Mouse (Mus musculus) midbrain, postnatal 0 days (tissue): Measurements from ENCODE around the gene Stim2. TPM values are rescaled to one million over a fixed set of nuclear protein-coding genes. Genes with fewer than 3 reads are reported as not detected.

Source experiments
- ATAC-seq: fragments of 200-750 bp; cut with Nextera tagmentation; 2 replicates; pipeline ENCODE4 v1.8.0; 2017; ENCODE audit warnings: moderate number of reproducible peaks, mild to moderate bottlenecking, moderate TSS enrichment, moderate library complexity; ENCODE audit not compliant: low FRiP score
- DNase-seq: peaks from one replicate; pipeline ENCODE4 v3.0.0-alpha.2; 2015; ENCODE audit warnings: low spot score
- H3K27ac ChIP-seq: fragments of 300-500 bp; sonication (generic); 2 replicates; pipeline ENCODE4 v1.5.1; 2014; ENCODE audit warnings: low read depth, mild to moderate bottlenecking, low read length, mixed read lengths
- H3K27me3 ChIP-seq: fragments of 300-500 bp; sonication (generic); 2 replicates; pipeline ENCODE4 v1.6.1; 2014; ENCODE audit warnings: low read length, control low read depth, mixed read lengths; ENCODE audit not compliant: insufficient read depth
- H3K36me3 ChIP-seq: fragments of 300-500 bp; sonication (generic); 2 replicates; pipeline ENCODE4 v1.6.1; 2014; ENCODE audit warnings: low read length, control low read depth, mixed read lengths; ENCODE audit not compliant: insufficient read depth
- H3K4me1 ChIP-seq: fragments of 300-500 bp; sonication (generic); 2 replicates; pipeline ENCODE4 v1.6.1; 2014; ENCODE audit warnings: mild to moderate bottlenecking, control low read depth, antibody characterized with exemption, low read length, mixed read lengths; ENCODE audit not compliant: insufficient read depth
- H3K4me2 ChIP-seq: fragments of 300-500 bp; sonication (generic); 2 replicates; pipeline ENCODE4 v1.6.1; 2014; ENCODE audit warnings: low read depth, mild to moderate bottlenecking, low read length, mixed read lengths; ENCODE audit not compliant: poor library complexity, severe bottlenecking
- H3K4me3 ChIP-seq: fragments of 300-500 bp; sonication (generic); 2 replicates; pipeline ENCODE4 v1.5.1; 2014; ENCODE audit warnings: low read depth, mild to moderate bottlenecking, low read length, moderate library complexity
- H3K9ac ChIP-seq: fragments of 300-500 bp; sonication (generic); replicated peaks from 2 replicates; pipeline ENCODE4 v1.6.1; 2014; ENCODE audit warnings: mild to moderate bottlenecking, low read length, moderate library complexity, mixed read lengths; ENCODE audit not compliant: poor library complexity, severe bottlenecking
- H3K9me3 ChIP-seq: fragments of 300-500 bp; sonication (generic); 2 replicates; pipeline ENCODE4 v1.6.1; 2016; ENCODE audit warnings: low read length, control low read depth
- CTCF ChIP-seq: IDR thresholded peaks from 2 replicates; pipeline ENCODE4 v1.5.1; 2016; ENCODE audit warnings: antibody characterized with exemption, mild to moderate bottlenecking
- WGBS: fragments of 180-500 bp; shearing (Covaris S2); extraction: QIAGEN DNeasy Blood & Tissue Kit; methylation state at CpG from one replicate; pipeline ENCODE4 v1.1.7; 2014; 5-methylcytosine and 5-hydroxymethylcytosine counted together
- polyA plus RNA-seq: library from polyadenylated mRNA; unstranded; fragments of >200 nt; fragmentation: Nextera tagmentation; extraction: Ambion mirVana; gene quantifications from 2 replicates; pipeline ENCODE4 v1.2.1, GENCODE M21; 2015
- total RNA-seq: library from RNA; depleted of rRNA; stranded (reverse); fragments of >200 nt; gene quantifications from 2 replicates; pipeline ENCODE4 v1.2.3, GENCODE M21; 2014

Stim2 gene
- total and polyA plus RNA-seq, 2 experiments from 2014 or later: 29.2 to 34.9 TPM

GRCm38 (mm10) chr5:54052205-54052604, 53.9 kb downstream of the Stim2 start:
- no peaks in the 10 kb centered on the region for H3K9me3 ChIP-seq
- no peak for TF ChIP-seq CTCF
- no peak for DNase-seq
- no peak overlapping the region for H3K27ac ChIP-seq
- no peak overlapping the region for H3K4me3 ChIP-seq
- no peak overlapping the region for H3K9ac ChIP-seq
- H3K27me3 ChIP-seq: no peaks in the 10 kb centered on the region
- WGBS: 92% methylated on average over 6 of the region's 6 CpGs
- H3K36me3 ChIP-seq: no peaks in the 10 kb centered on the region; the same call in 1 of the 2 replicates
- H3K4me2 ChIP-seq: no peak overlapping the region
- no peak for ATAC-seq
- 0 out of 2 replicates have a peak, but pooled peaks cover 2% of the 10 kb centered on the region for H3K4me1 ChIP-seq

- Histone ChIP-seq H3K4me2 (no peak overlapping the region), H3K9me3 (no peaks in the 10 kb centered on the region), H3K36me3 (no peaks in the 10 kb centered on the region; the same call in 1 of the 2 replicates), H3K4me3 (no peak overlapping the region), H3K9ac (no peak overlapping the region), H3K4me1 (0 out of 2 replicates have a peak, but pooled peaks cover 2% of the 10 kb centered on the region), H3K27ac (no peak overlapping the region), H3K27me3 (no peaks in the 10 kb centered on the region)
- no peak for ATAC-seq
- DNase-seq: no peak
- WGBS: 94% methylated on average over 7 of the region's 7 CpGs
- no peak for TF ChIP-seq CTCF
Observed at GRCm38 (mm10) chr5:54053673-54054366, 55.5 kb downstream of the Stim2 start.

- Histone ChIP-seq H3K36me3 (no peaks in the 10 kb centered on the region; the same call in 1 of the 2 replicates), H3K9me3 (no peaks in the 10 kb centered on the region), H3K27me3 (no peaks in the 10 kb centered on the region), H3K4me1 (no peaks in the 10 kb centered on the region), H3K27ac (no peak overlapping the region), H3K4me2 (no peak overlapping the region), H3K9ac (no peak overlapping the region), H3K4me3 (no peak overlapping the region)
- TF ChIP-seq CTCF: no peak
- WGBS: 94% methylated on average over 6 of the region's 6 CpGs
- DNase-seq: no peak
- no peak for ATAC-seq
Observed at GRCm38 (mm10) chr5:54056266-54056665, 58.0 kb downstream of the Stim2 start.

- Histone ChIP-seq H3K9me3 (no peaks in the 10 kb centered on the region), H3K27ac (no peak overlapping the region), H3K4me2 (no peak overlapping the region), H3K4me3 (no peak overlapping the region), H3K9ac (no peak overlapping the region), H3K36me3 (no peaks in the 10 kb centered on the region; the same call in 1 of the 2 replicates), H3K4me1 (no peaks in the 10 kb centered on the region), H3K27me3 (no peaks in the 10 kb centered on the region)
- no peak for ATAC-seq
- no peak for DNase-seq
- 89% methylated on average over 6 of the region's 6 CpGs for WGBS
- TF ChIP-seq CTCF: no peak
Observed at GRCm38 (mm10) chr5:54059998-54060397, 61.7 kb downstream of the Stim2 start.

GRCm38 (mm10) chr5:54062079-54062478, 63.8 kb downstream of the Stim2 start:
- H3K4me1 ChIP-seq: no peaks in the 10 kb centered on the region
- no peaks in the 10 kb centered on the region for H3K27me3 ChIP-seq
- ATAC-seq (no peak), DNase-seq (no peak)
- H3K4me3 ChIP-seq: no peak overlapping the region
- no peak for TF ChIP-seq CTCF
- 82% methylated on average over 7 of the region's 7 CpGs for WGBS
- H3K36me3 ChIP-seq: no peaks in the 10 kb centered on the region
- no peak overlapping the region for H3K9ac ChIP-seq
- no peaks in the 10 kb centered on the region for H3K9me3 ChIP-seq
- no peak overlapping the region for H3K4me2 ChIP-seq
- H3K27ac ChIP-seq: no peak overlapping the region

GRCm38 (mm10) chr5:54067591-54067990, 69.3 kb downstream of the Stim2 start:
- no peaks in the 10 kb centered on the region for H3K9me3 ChIP-seq
- ATAC-seq: no peak
- no peaks in the 10 kb centered on the region for H3K36me3 ChIP-seq
- no peak overlapping the region for H3K4me3 ChIP-seq
- H3K27me3 ChIP-seq: no peaks in the 10 kb centered on the region
- 95% methylated on average over 3 of the region's 3 CpGs for WGBS
- no peak overlapping the region for H3K27ac ChIP-seq
- no peak for TF ChIP-seq CTCF
- DNase-seq: no peak
- no peak overlapping the region for H3K4me2 ChIP-seq
- H3K9ac ChIP-seq: no peak overlapping the region
- H3K4me1 ChIP-seq: no peaks in the 10 kb centered on the region
